Mouse (Mus musculus): ENCODE data around the gene Hdac1.

DNA sequence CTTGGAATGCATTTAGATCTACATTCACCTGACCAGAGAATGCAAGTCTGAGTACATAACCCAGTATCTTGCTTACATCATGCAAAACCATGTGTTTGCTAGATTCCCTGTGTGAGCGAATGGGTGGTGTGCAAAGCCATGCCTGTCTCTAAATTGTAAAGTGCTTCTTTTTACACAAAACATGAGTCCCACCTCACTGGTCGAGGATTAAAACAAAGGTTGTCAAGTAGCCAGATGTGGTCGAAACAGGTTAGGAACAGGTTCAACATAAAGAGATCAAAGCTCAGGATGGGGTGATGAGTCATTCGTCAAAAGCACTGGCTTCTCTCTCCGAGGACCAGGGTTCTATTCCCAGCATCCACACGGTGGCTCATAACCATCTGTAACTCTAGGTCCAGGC lies 22.6 kb upstream of the Hdac1 start:
- no peak for TF ChIP-seq CTCF (conservative IDR thresholded peaks at IDR 0.05; ENCODE audit: insufficient read depth, insufficient read length, low read depth, low read length)
- no peak for TF ChIP-seq POLR2A (IDR thresholded peaks at IDR 0.05; ENCODE audit: low read depth, low read length)
